Mouse (Mus musculus) liver, embryonic 16.5 days (tissue): ENCODE data around the gene Cartpt. TPM values are rescaled to one million over a fixed set of nuclear protein-coding genes. Genes with fewer than 3 reads are reported as not detected.
"Not testable (repeated sequence)": the region's sequence is repeated elsewhere in the genome, so short reads cannot be mapped to it uniquely, and the experiment has no call there.

Experiments used
- ATAC-seq: fragments of 200-750 bp; cut with Nextera tagmentation; 2 replicates; pipeline ENCODE4 v1.8.0; 2017; ENCODE audit warnings: low read depth, mild to moderate bottlenecking, moderate number of reproducible peaks, moderate library complexity
- H3K27ac ChIP-seq: fragments of 300-500 bp; sonication (generic); 2 replicates; pipeline ENCODE4 v1.5.1; 2014; ENCODE audit warnings: mild to moderate bottlenecking, low read length
- H3K27me3 ChIP-seq: fragments of 300-500 bp; sonication (generic); 2 replicates; pipeline ENCODE4 v1.6.1; 2014; ENCODE audit warnings: low read depth, low read length, mixed read lengths; ENCODE audit not compliant: control insufficient read depth, insufficient read depth
- H3K36me3 ChIP-seq: fragments of 300-500 bp; sonication (generic); 2 replicates; pipeline ENCODE4 v1.6.1; 2014; ENCODE audit warnings: mild to moderate bottlenecking; ENCODE audit not compliant: control insufficient read depth, insufficient read depth
- H3K4me1 ChIP-seq: fragments of 300-500 bp; sonication (generic); 2 replicates; pipeline ENCODE4 v1.6.1; 2014; ENCODE audit warnings: low read depth, low read length, mixed read lengths; ENCODE audit not compliant: control insufficient read depth
- H3K4me2 ChIP-seq: fragments of 300-500 bp; sonication (generic); 2 replicates; pipeline ENCODE4 v1.6.1; 2014; ENCODE audit warnings: low read depth, low read length, mixed read lengths
- H3K4me3 ChIP-seq: fragments of 300-500 bp; sonication (generic); 2 replicates; pipeline ENCODE4 v1.5.1; 2014; ENCODE audit warnings: low read depth, mild to moderate bottlenecking, low read length
- H3K9ac ChIP-seq: fragments of 300-500 bp; sonication (generic); 2 replicates; pipeline ENCODE4 v1.6.1; 2014; ENCODE audit warnings: low read depth, low read length
- H3K9me3 ChIP-seq: fragments of 300-500 bp; sonication (generic); replicated peaks from 2 replicates; pipeline ENCODE4 v1.6.1; 2016; ENCODE audit warnings: low read length; ENCODE audit not compliant: control insufficient read depth
- WGBS: fragments of 180-500 bp; shearing (Covaris S2); extraction: QIAGEN DNeasy Blood & Tissue Kit; methylation state at CpG from one replicate; pipeline ENCODE4 v1.1.7; 2014; ENCODE audit not compliant: insufficient replicate concordance; 5-methylcytosine and 5-hydroxymethylcytosine counted together
- polyA plus RNA-seq: library from polyadenylated mRNA; unstranded; fragments of >200 nt; fragmentation: Nextera tagmentation; extraction: Ambion mirVana; gene quantifications from 2 replicates; pipeline ENCODE4 v1.2.1, GENCODE M21; 2015

The Cartpt gene
- polyA plus RNA-seq, 1 experiment from 2014 or later: 0.15 TPM

GRCm38 (mm10) chr13:99868438-99868837, 32.5 kb downstream of the Cartpt start:
- ATAC-seq: no peak
- Histone ChIP-seq H3K27me3 (no peaks in the 10 kb centered on the region), H3K9ac (no peak overlapping the region), H3K4me3 (no peak overlapping the region), H3K36me3 (no peaks in the 10 kb centered on the region), H3K9me3 (no peaks in the 10 kb centered on the region; the same call in 1 of the 2 replicates), H3K27ac (no peak overlapping the region), H3K4me2 (no peak overlapping the region), H3K4me1 (no peaks in the 10 kb centered on the region)
- WGBS: 74% methylated on average over 6 of the region's 6 CpGs

- Histone ChIP-seq H3K4me3 (no peak overlapping the region), H3K9ac (no peak overlapping the region), H3K4me1 (no peaks in the 10 kb centered on the region), H3K9me3 (no peaks in the 10 kb centered on the region; the same call in 1 of the 2 replicates), H3K4me2 (no peak overlapping the region), H3K36me3 (no peaks in the 10 kb centered on the region), H3K27me3 (no peaks in the 10 kb centered on the region), H3K27ac (no peak overlapping the region)
- no peak for ATAC-seq
- 36% methylated on average over 5 of the region's 5 CpGs for WGBS
Measured at GRCm38 (mm10) chr13:99864331-99864730, 36.6 kb downstream of the Cartpt start.

- H3K27ac ChIP-seq: no peak overlapping the region
- no peak for ATAC-seq
- H3K9me3 ChIP-seq: no peaks in the 10 kb centered on the region
- WGBS: 71% methylated on average over 3 of the region's 3 CpGs
- H3K36me3 ChIP-seq: no peaks in the 10 kb centered on the region
- no peak overlapping the region for H3K9ac ChIP-seq
- no peaks in the 10 kb centered on the region for H3K4me1 ChIP-seq
- no peaks in the 10 kb centered on the region for H3K27me3 ChIP-seq
- no peak overlapping the region for H3K4me3 ChIP-seq
- H3K4me2 ChIP-seq: no peak overlapping the region
Measured at GRCm38 (mm10) chr13:99860670-99861069, 40.2 kb downstream of the Cartpt start.

GRCm38 (mm10) chr13:99859082-99859481, 41.8 kb downstream of the Cartpt start:
- Histone ChIP-seq H3K36me3 (no peaks in the 10 kb centered on the region), H3K27ac (no peak overlapping the region), H3K4me3 (no peak overlapping the region), H3K9ac (no peak overlapping the region), H3K4me2 (no peak overlapping the region), H3K27me3 (no peaks in the 10 kb centered on the region), H3K4me1 (no peaks in the 10 kb centered on the region), H3K9me3 (no peaks in the 10 kb centered on the region)
- WGBS: 4% methylated on average over 1 of the region's 1 CpGs
- ATAC-seq: no peak

- Histone ChIP-seq H3K4me2 (no peak overlapping the region), H3K4me3 (no peak overlapping the region), H3K9me3 (no peaks in the 10 kb centered on the region), H3K4me1 (no peaks in the 10 kb centered on the region), H3K27me3 (no peaks in the 10 kb centered on the region), H3K27ac (no peak overlapping the region), H3K9ac (no peak overlapping the region), H3K36me3 (no peaks in the 10 kb centered on the region)
- ATAC-seq: no peak
- 30% methylated on average over 2 of the region's 2 CpGs for WGBS
Measured at GRCm38 (mm10) chr13:99857879-99858278, 43.0 kb downstream of the Cartpt start.

GRCm38 (mm10) chr13:99857336-99857735, 43.6 kb downstream of the Cartpt start:
- 58% methylated on average over 9 of the region's 9 CpGs for WGBS

GRCm38 (mm10) chr13:99855229-99855628, 45.7 kb downstream of the Cartpt start:
- no peak overlapping the region for H3K9ac ChIP-seq
- H3K4me2 ChIP-seq: no peak overlapping the region
- H3K27ac ChIP-seq: no peak overlapping the region
- WGBS: 65% methylated on average over 5 of the region's 5 CpGs
- no peaks in the 10 kb centered on the region for H3K27me3 ChIP-seq
- ATAC-seq: no peak
- no peaks in the 10 kb centered on the region for H3K36me3 ChIP-seq
- no peak overlapping the region for H3K4me3 ChIP-seq
- H3K9me3 ChIP-seq: no peaks in the 10 kb centered on the region
- no peaks in the 10 kb centered on the region for H3K4me1 ChIP-seq

More at GRCm38 (mm10) chr13:99857336-99857735, 43.6 kb downstream of the Cartpt start:
- Histone ChIP-seq H3K4me2 (no peak overlapping the region), H3K9me3 (no peaks in the 10 kb centered on the region), H3K27me3 (no peaks in the 10 kb centered on the region), H3K4me1 (no peaks in the 10 kb centered on the region), H3K27ac (no peak overlapping the region), H3K4me3 (no peak overlapping the region), H3K9ac (no peak overlapping the region), H3K36me3 (no peaks in the 10 kb centered on the region)
- ATAC-seq: no peak

GRCm38 (mm10) chr13:99853131-99853530, 47.8 kb downstream of the Cartpt start:
- H3K9me3 ChIP-seq: no peaks in the 10 kb centered on the region
- 73% methylated on average over 2 of the region's 2 CpGs for WGBS
- H3K9ac ChIP-seq: no peak overlapping the region
- no peaks in the 10 kb centered on the region for H3K27me3 ChIP-seq
- no peak overlapping the region for H3K4me2 ChIP-seq
- H3K4me3 ChIP-seq: no peak overlapping the region
- no peaks in the 10 kb centered on the region for H3K4me1 ChIP-seq
- no peak for ATAC-seq
- no peaks in the 10 kb centered on the region for H3K36me3 ChIP-seq
- no peak overlapping the region for H3K27ac ChIP-seq

GRCm38 (mm10) chr13:99852416-99852815, 48.5 kb downstream of the Cartpt start:
- not testable (repeated sequence) for H3K27ac ChIP-seq
- WGBS: 51% methylated on average over 3 of the region's 3 CpGs

More at GRCm38 (mm10) chr13:99852416-99852815, 48.5 kb downstream of the Cartpt start:
- not testable (repeated sequence) for H3K27me3 ChIP-seq, H3K4me2 ChIP-seq, H3K9me3 ChIP-seq, ATAC-seq, H3K4me1 ChIP-seq, H3K36me3 ChIP-seq, H3K4me3 ChIP-seq, H3K9ac ChIP-seq
